Mouse (Mus musculus): Measurements from ENCODE around the gene Wfikkn2.

DNA sequence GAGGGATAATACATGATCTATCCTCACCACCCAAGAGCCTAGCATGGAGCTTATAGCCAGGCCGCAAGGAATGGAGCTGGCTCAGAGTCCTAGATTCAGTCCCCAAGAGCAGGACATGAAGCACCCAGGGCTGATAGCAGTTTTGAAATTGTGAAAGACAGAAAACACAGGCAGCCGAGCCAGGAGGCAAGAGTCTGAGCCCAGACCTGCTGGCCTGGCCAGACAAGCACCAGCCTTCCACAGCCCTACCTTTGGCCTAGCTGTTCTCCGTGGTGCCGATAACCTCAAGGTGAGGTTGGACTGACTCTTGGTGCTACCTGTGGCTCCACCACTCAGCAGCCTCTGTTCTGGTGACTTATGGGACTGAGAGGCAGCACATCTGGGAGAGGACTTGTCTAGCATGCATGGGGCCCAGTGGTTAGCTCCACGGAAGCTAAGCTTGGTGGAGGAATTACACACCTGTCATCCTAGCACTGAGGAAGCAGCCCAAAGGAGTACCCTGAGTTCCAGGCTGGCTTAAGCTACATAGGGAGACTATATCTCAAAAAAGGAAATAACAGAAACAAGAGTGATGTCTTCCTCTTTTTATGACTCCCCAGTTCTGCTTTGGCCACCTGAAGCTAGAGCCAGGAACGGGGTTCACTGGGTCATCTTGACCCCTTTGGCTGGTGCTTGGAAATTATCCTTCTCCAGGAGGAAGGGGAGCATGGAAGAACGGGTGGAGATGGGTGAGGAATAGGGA is 47.2 kb downstream of the Wfikkn2 start:
- TF ChIP-seq CTCF (IDR thresholded peaks at IDR 0.05; ENCODE audit: low read depth, low read length) (no peak), POLR2A (IDR thresholded peaks at IDR 0.05; ENCODE audit: borderline replicate concordance, low read depth, low read length) (no peak)

Measured in bone marrow macrophage, adult 2 months (primary cell).